8 mouse cellular contexts compared by ENCODE assay signal in the genomic region with DNA sequence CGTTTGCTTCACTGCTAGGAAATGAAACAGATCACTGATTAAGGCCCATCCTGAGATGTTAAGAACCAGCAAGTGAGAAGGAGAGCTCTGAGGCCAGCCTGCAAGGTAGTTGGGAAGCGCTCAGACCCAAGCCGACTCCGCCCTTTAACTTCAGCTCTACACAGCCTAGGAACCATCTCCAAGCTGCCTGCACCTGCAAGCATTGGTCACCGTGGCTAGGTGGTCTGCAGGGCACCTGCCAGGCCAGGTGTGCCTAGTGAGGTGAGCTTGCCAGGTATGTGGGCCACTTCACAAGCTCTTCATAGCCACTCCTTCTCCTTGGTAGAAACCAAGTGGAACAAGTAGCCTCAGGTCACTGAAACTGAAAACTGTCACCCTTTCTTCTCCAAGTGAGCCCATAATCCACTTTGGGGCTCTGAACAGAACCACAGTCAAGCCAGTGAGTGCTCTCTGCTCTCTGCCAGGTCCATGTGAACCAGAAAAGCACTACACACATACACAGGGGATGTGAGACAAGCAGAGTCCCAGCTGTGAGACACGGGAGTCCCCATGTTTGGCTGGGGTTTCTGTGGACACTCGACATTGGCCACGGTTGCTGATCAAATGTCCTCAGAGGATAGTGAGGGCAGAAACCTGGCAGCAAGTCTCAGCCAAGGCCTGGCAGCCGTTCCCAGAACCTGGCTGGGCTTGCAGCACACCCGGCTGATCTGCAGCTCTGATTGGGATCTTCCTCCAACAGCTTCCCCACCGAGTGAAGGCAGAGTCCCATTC. TPM values are rescaled to one million over a fixed set of nuclear protein-coding genes. Genes with fewer than 3 reads are reported as not detected.
DNase-seq lines count a peak whose midpoint lies in the region; ATAC-seq and TF ChIP-seq lines count a peak whose summit lies in the region.
"Had no signal": no experiment of that assay in that cellular context is flagged by ENCODE, and none has a peak within 500 bp of the region (broad histone marks: within the 10 kb centered on the region; RNA-seq: fewer than 3 reads in every experiment).

No protein-coding gene starts in this region.

- no peaks in the 10 kb centered on the region; the same call in 1 of the 2 replicates for H3K4me1 ChIP-seq in stomach, postnatal 0 days (replicated peaks; ENCODE audit: control insufficient read depth, insufficient read depth)
- no peaks in the 10 kb centered on the region for H3K4me1 ChIP-seq in kidney, embryonic 14.5 days (ENCODE audit: control insufficient read depth, insufficient read depth, low read length)

- peak; percentile 21 for DNase-seq in ovary, postnatal 10 days (ENCODE audit: low spot score)
- DNase-seq in ovary, adult 18-20 months (ENCODE audit: low spot score): no peak
- DNase-seq in cerebellum, postnatal 25 days: peak; percentile 89 to 90
- DNase-seq in heart, postnatal 4 days: peak; percentile 69
- no peak for DNase-seq in stomach, postnatal 0 days (ENCODE audit: low spot score)
- DNase-seq in urinary bladder, postnatal 10 days (ENCODE audit: low spot score): no peak

- no peak for TF ChIP-seq EP300 in stomach, postnatal 0 days (optimal IDR thresholded peaks at IDR 0.05)

- no peak overlapping the region for H3K4me2 ChIP-seq in stomach, postnatal 0 days (replicated peaks; ENCODE audit: low read depth)
- H3K4me2 ChIP-seq in kidney, embryonic 14.5 days (replicated peaks; ENCODE audit: low read depth, low read length): no peak overlapping the region

- H3K9ac ChIP-seq in stomach, postnatal 0 days (ENCODE audit: low read length): no peak overlapping the region
- H3K9ac ChIP-seq in kidney, embryonic 14.5 days (ENCODE audit: low read depth, low read length): no peak overlapping the region

- H3K36me3 ChIP-seq in stomach, postnatal 0 days (ENCODE audit: control insufficient read depth, insufficient read depth, low read length): no peaks in the 10 kb centered on the region
- no peaks in the 10 kb centered on the region for H3K36me3 ChIP-seq in kidney, embryonic 14.5 days (ENCODE audit: control insufficient read depth, insufficient read depth, low read length)

- no peak for ATAC-seq in stomach, postnatal 0 days (ENCODE audit: low FRiP score, low TSS enrichment)
- ATAC-seq in kidney, embryonic 14.5 days (ENCODE audit: low FRiP score, low TSS enrichment): no peak
- ATAC-seq: Patski had no signal

- H3K27me3 ChIP-seq in stomach, postnatal 0 days (ENCODE audit: control insufficient read depth, insufficient read depth, low read length): no peaks in the 10 kb centered on the region
- no peaks in the 10 kb centered on the region; the same call in 1 of the 2 replicates for H3K27me3 ChIP-seq in kidney, embryonic 14.5 days (ENCODE audit: control insufficient read depth, insufficient read depth, low read length)

- peak overlapping the region; percentile 49 for H3K27ac ChIP-seq in stomach, postnatal 0 days (replicated peaks)
- no peak overlapping the region for H3K27ac ChIP-seq in kidney, embryonic 14.5 days (ENCODE audit: low read depth, low read length)

- TF ChIP-seq CTCF in stomach, postnatal 0 days (IDR thresholded peaks at IDR 0.05; ENCODE audit: low read depth): no peak

- no peak overlapping the region for H3K4me3 ChIP-seq in stomach, postnatal 0 days (ENCODE audit: low read depth, low read length)
- H3K4me3 ChIP-seq in kidney, embryonic 14.5 days (ENCODE audit: low read length): no peak overlapping the region

- no peaks in the 10 kb centered on the region for H3K9me3 ChIP-seq in stomach, postnatal 0 days (ENCODE audit: control insufficient read depth, low read length)
- no peaks in the 10 kb centered on the region for H3K9me3 ChIP-seq in kidney, embryonic 14.5 days (ENCODE audit: control insufficient read depth, low read length)

- WGBS in stomach, postnatal 0 days: 51% methylated on average over 11 of the region's 11 CpGs
- WGBS in kidney, embryonic 14.5 days: 69% methylated on average over 11 of the region's 11 CpGs

RNA-seq across cellular contexts. Expression of a gene that starts 34.9 kb away (rescaled TPM):
- 10 to 100 TPM; 23.4 to 28.1 TPM for total RNA-seq in heart, postnatal 4 days (2021)
- 58.6 and 59.2 TPM in 2 replicates for polyA plus RNA-seq in stomach, postnatal 0 days (2015; fragmentation: Nextera tagmentation; extraction: Ambion mirVana)
- 44.2 and 79.9 TPM in 2 replicates for polyA plus RNA-seq in kidney, embryonic 14.5 days (2014; fragmentation: Nextera tagmentation; extraction: Ambion mirVana)

RNA-seq across cellular contexts. Expression of a gene that starts 40.3 kb away (rescaled TPM):
- 1 to 10 TPM; 1.8 to 1.9 TPM for total RNA-seq in heart, postnatal 4 days (2021)
- polyA plus RNA-seq in stomach, postnatal 0 days (2015; fragmentation: Nextera tagmentation; extraction: Ambion mirVana): 1.6 and 1.8 TPM in 2 replicates
- polyA plus RNA-seq in kidney, embryonic 14.5 days (2014; fragmentation: Nextera tagmentation; extraction: Ambion mirVana): 16.4 and 21.0 TPM in 2 replicates

Comparison
In these comparisons a context has a peak if more than half of its experiments do, and no peak if none do; other contexts are left out.
1. DNase-seq: peak in ovary, postnatal 10 days (single experiment), cerebellum, postnatal 25 days (2 of 2) and heart, postnatal 4 days (single experiment); none in ovary, adult 18-20 months (single experiment), stomach, postnatal 0 days (single experiment) and urinary bladder, postnatal 10 days (single experiment).